ENCODE assay signal across 28 mouse cellular contexts in genomic region chr19:21255920-21256319, GRCm38 (mm10).
"Had no signal": no experiment of that assay in that cellular context is flagged by ENCODE, and none has a peak within 500 bp of the region (broad histone marks: within the 10 kb centered on the region; RNA-seq: fewer than 3 reads in every experiment).

No protein-coding gene starts in this region.

- H3K9ac ChIP-seq: embryonic facial prominence, embryonic 12.5 days; embryonic facial prominence, embryonic 13.5 days; embryonic facial prominence, embryonic 15.5 days; forebrain, embryonic 12.5 days; forebrain, embryonic 13.5 days; forebrain, embryonic 15.5 days; forebrain, postnatal 0 days had no signal

- H3K27ac ChIP-seq: embryonic facial prominence, embryonic 10.5 days; embryonic facial prominence, embryonic 12.5 days; embryonic facial prominence, embryonic 13.5 days; embryonic facial prominence, embryonic 15.5 days; forebrain, embryonic 10.5 days; forebrain, embryonic 12.5 days; forebrain, embryonic 13.5 days; forebrain, embryonic 15.5 days; gastrocnemius, adult 2 months had no signal

- H3K4me2 ChIP-seq: embryonic facial prominence, embryonic 12.5 days; embryonic facial prominence, embryonic 13.5 days; embryonic facial prominence, embryonic 15.5 days; forebrain, embryonic 12.5 days; forebrain, embryonic 13.5 days; forebrain, embryonic 15.5 days had no signal

- H3K9me3 ChIP-seq: embryonic facial prominence, embryonic 10.5 days; embryonic facial prominence, embryonic 12.5 days; embryonic facial prominence, embryonic 13.5 days; embryonic facial prominence, embryonic 15.5 days; forebrain, embryonic 10.5 days; forebrain, embryonic 12.5 days; forebrain, embryonic 13.5 days; forebrain, embryonic 15.5 days had no signal

- H3K4me1 ChIP-seq: embryonic facial prominence, embryonic 10.5 days; embryonic facial prominence, embryonic 12.5 days; embryonic facial prominence, embryonic 13.5 days; embryonic facial prominence, embryonic 15.5 days; forebrain, embryonic 10.5 days; forebrain, embryonic 12.5 days; forebrain, embryonic 13.5 days; forebrain, embryonic 15.5 days had no signal

- H3K36me3 ChIP-seq: embryonic facial prominence, embryonic 10.5 days; embryonic facial prominence, embryonic 12.5 days; embryonic facial prominence, embryonic 13.5 days; embryonic facial prominence, embryonic 15.5 days; forebrain, embryonic 10.5 days; forebrain, embryonic 12.5 days; forebrain, embryonic 15.5 days had no signal

- ATAC-seq: forebrain, embryonic 13.5 days; forebrain, embryonic 14.5 days; forebrain, embryonic 15.5 days; forebrain, embryonic 16.5 days; forebrain, postnatal 0 days had no signal

- H3K4me3 ChIP-seq: embryonic facial prominence, embryonic 10.5 days; embryonic facial prominence, embryonic 12.5 days; embryonic facial prominence, embryonic 13.5 days; embryonic facial prominence, embryonic 15.5 days; erythroblast, embryonic 14.5 days; forebrain, embryonic 10.5 days; forebrain, embryonic 12.5 days; forebrain, embryonic 13.5 days; forebrain, embryonic 15.5 days; gastrocnemius, adult 2 months had no signal

- DNase-seq: cerebellum, adult 2 months; cerebellum, adult 8-10 months; cerebellum, adult 9-10 months; cerebellum, adult 9-11 months; cerebellum, postnatal 10 days; cerebellum, postnatal 14 days; cerebellum, postnatal 25 days; cerebellum, postnatal 36 days; embryo, embryonic 11 days; forebrain, postnatal 0 days; gastrocnemius, adult 2 months; gastrocnemius, postnatal 10 days; gastrocnemius, postnatal 14 days; gastrocnemius, postnatal 25 days; gastrocnemius, postnatal 36 days; heart, adult 11 months; heart, adult 18-20 months had no signal

- H3K27me3 ChIP-seq: embryonic facial prominence, embryonic 12.5 days; embryonic facial prominence, embryonic 13.5 days; embryonic facial prominence, embryonic 15.5 days; forebrain, embryonic 12.5 days; forebrain, embryonic 13.5 days; forebrain, embryonic 15.5 days had no signal
